Mouse (Mus musculus) liver, adult 2 months (tissue): ENCODE data around the gene Clec9a.

Experiments used
- CTCF ChIP-seq: fragments of 200-500 bp; IDR thresholded peaks from 2 replicates; pipeline ENCODE4 v1.5.1; 2011; ENCODE audit warnings: low read depth, low read length, control low read depth
- POLR2A ChIP-seq: fragments of 200-500 bp; IDR thresholded peaks from 2 replicates; pipeline ENCODE4 v1.6.1; 2011; ENCODE audit warnings: low read length, control low read depth; ENCODE audit not compliant: insufficient read depth; ENCODE audit errors: extremely low read depth

DNA sequence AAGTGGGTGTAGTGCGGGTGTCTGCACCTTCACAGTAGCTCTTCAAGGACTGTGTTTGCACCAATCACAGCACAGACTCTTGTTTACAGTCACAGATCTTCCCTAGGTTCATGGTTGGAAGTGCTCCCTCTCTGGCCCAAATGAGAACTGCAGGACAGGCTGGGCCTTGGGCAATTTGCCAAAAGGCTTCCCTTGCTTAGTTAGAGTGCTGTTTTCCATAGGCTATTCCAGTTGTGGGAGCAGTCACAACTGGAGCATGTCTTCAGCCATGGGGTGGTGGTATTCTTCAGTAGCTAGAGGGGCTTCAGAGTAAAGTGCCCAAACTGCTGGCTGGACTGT is 15.0 kb downstream of the Clec9a start:
- TF ChIP-seq CTCF (peak; percentile 75), POLR2A (no peak)
